17 mouse cellular contexts compared by ENCODE assay signal in genomic region chr2:115774153-115774908, GRCm38 (mm10).
DNase-seq lines count a peak whose midpoint lies in the region; ATAC-seq and TF ChIP-seq lines count a peak whose summit lies in the region.
"Had no signal": no experiment of that assay in that cellular context is flagged by ENCODE, and none has a peak within 500 bp of the region (broad histone marks: within the 10 kb centered on the region; RNA-seq: fewer than 3 reads in every experiment).

No protein-coding gene starts in this region.

- no peak for TF ChIP-seq CTCF in lung, embryonic 14.5 days (IDR thresholded peaks at IDR 0.05; ENCODE audit: low read depth)

- H3K27ac ChIP-seq in heart, embryonic 15.5 days: peak overlapping the region; percentile 44
- H3K27ac ChIP-seq in heart, embryonic 10.5 days: no peak overlapping the region
- H3K27ac ChIP-seq in lung, embryonic 14.5 days (ENCODE audit: low read depth): peak overlapping the region; percentile 80
- H3K27ac ChIP-seq in intestine, embryonic 16.5 days (ENCODE audit: low read length): peak overlapping the region; percentile 38; the same call in 1 of the 2 replicates
- peak overlapping the region; percentile 79 for H3K27ac ChIP-seq in stomach, embryonic 16.5 days (ENCODE audit: low read length)
- H3K27ac ChIP-seq: embryonic facial prominence, embryonic 12.5 days; forebrain, embryonic 12.5 days; hindbrain, embryonic 13.5 days; limb, embryonic 13.5 days; midbrain, embryonic 15.5 days; neural tube, embryonic 13.5 days had no signal

- ATAC-seq in heart, embryonic 15.5 days (replicated peaks; ENCODE audit: insufficient number of reproducible peaks, insufficient read depth, low FRiP score, low read depth): no peak
- peak; percentile 63; the same call in 1 of the 2 replicates for ATAC-seq in lung, embryonic 14.5 days (ENCODE audit: insufficient read depth)
- no peak for ATAC-seq in intestine, embryonic 16.5 days
- ATAC-seq in stomach, embryonic 16.5 days (ENCODE audit: insufficient read depth, low FRiP score): no peak
- ATAC-seq: midbrain, embryonic 15.5 days; Patski had no signal

- H3K36me3 ChIP-seq in heart, embryonic 15.5 days: no peaks in the 10 kb centered on the region
- no peaks in the 10 kb centered on the region for H3K36me3 ChIP-seq in heart, embryonic 10.5 days
- no peaks in the 10 kb centered on the region for H3K36me3 ChIP-seq in lung, embryonic 14.5 days (ENCODE audit: insufficient read depth)
- H3K36me3 ChIP-seq in intestine, embryonic 16.5 days (ENCODE audit: control insufficient read depth, insufficient read depth, low read length): no peaks in the 10 kb centered on the region
- no peaks in the 10 kb centered on the region for H3K36me3 ChIP-seq in stomach, embryonic 16.5 days (ENCODE audit: control insufficient read depth, insufficient read depth, low read length)
- H3K36me3 ChIP-seq: embryonic facial prominence, embryonic 12.5 days; forebrain, embryonic 12.5 days; hindbrain, embryonic 13.5 days; limb, embryonic 13.5 days; midbrain, embryonic 15.5 days; neural tube, embryonic 13.5 days had no signal

- H3K9ac ChIP-seq in heart, embryonic 15.5 days: no peak overlapping the region
- H3K9ac ChIP-seq in lung, embryonic 14.5 days: no peak overlapping the region
- H3K9ac ChIP-seq in intestine, embryonic 16.5 days (ENCODE audit: low read depth, low read length): no peak overlapping the region
- H3K9ac ChIP-seq in stomach, embryonic 16.5 days (ENCODE audit: low read length): no peak overlapping the region
- H3K9ac ChIP-seq: embryonic facial prominence, embryonic 12.5 days; forebrain, embryonic 12.5 days; hindbrain, embryonic 13.5 days; limb, embryonic 13.5 days; midbrain, embryonic 15.5 days; neural tube, embryonic 13.5 days had no signal

- 66% methylated on average over 5 of the region's 5 CpGs for WGBS in heart, embryonic 15.5 days
- WGBS in heart, embryonic 10.5 days: 79% methylated on average over 5 of the region's 5 CpGs
- WGBS in lung, embryonic 14.5 days: 40% methylated on average over 5 of the region's 5 CpGs
- WGBS in intestine, embryonic 16.5 days: 65% methylated on average over 5 of the region's 5 CpGs
- WGBS in stomach, embryonic 16.5 days: 62% methylated on average over 5 of the region's 5 CpGs

- no peaks in the 10 kb centered on the region for H3K27me3 ChIP-seq in heart, embryonic 15.5 days
- H3K27me3 ChIP-seq in heart, embryonic 10.5 days (ENCODE audit: insufficient read depth, poor library complexity, severe bottlenecking): no peaks in the 10 kb centered on the region
- no peaks in the 10 kb centered on the region for H3K27me3 ChIP-seq in lung, embryonic 14.5 days (ENCODE audit: insufficient read depth, low read length)
- H3K27me3 ChIP-seq in intestine, embryonic 16.5 days (replicated peaks; ENCODE audit: control insufficient read depth, insufficient read depth, low read length): no peaks in the 10 kb centered on the region
- no peaks in the 10 kb centered on the region for H3K27me3 ChIP-seq in stomach, embryonic 16.5 days (ENCODE audit: control insufficient read depth, insufficient read depth, low read length)
- H3K27me3 ChIP-seq: embryonic facial prominence, embryonic 12.5 days; forebrain, embryonic 12.5 days; hindbrain, embryonic 13.5 days; limb, embryonic 13.5 days; midbrain, embryonic 15.5 days; neural tube, embryonic 13.5 days; Patski had no signal

- H3K4me2 ChIP-seq in heart, embryonic 15.5 days: no peak overlapping the region
- H3K4me2 ChIP-seq in lung, embryonic 14.5 days: no peak overlapping the region
- no peak overlapping the region for H3K4me2 ChIP-seq in intestine, embryonic 16.5 days (ENCODE audit: low read depth, low read length)
- H3K4me2 ChIP-seq in stomach, embryonic 16.5 days (ENCODE audit: low read depth, low read length): no peak overlapping the region
- H3K4me2 ChIP-seq: embryonic facial prominence, embryonic 12.5 days; forebrain, embryonic 12.5 days; hindbrain, embryonic 13.5 days; limb, embryonic 13.5 days; midbrain, embryonic 15.5 days; neural tube, embryonic 13.5 days had no signal

- no peak overlapping the region for H3K4me3 ChIP-seq in heart, embryonic 15.5 days
- no peak overlapping the region for H3K4me3 ChIP-seq in heart, embryonic 10.5 days
- H3K4me3 ChIP-seq in lung, embryonic 14.5 days (ENCODE audit: low read depth, low read length): no peak overlapping the region
- no peak overlapping the region for H3K4me3 ChIP-seq in intestine, embryonic 16.5 days (ENCODE audit: low read length)
- no peak overlapping the region for H3K4me3 ChIP-seq in stomach, embryonic 16.5 days (replicated peaks; ENCODE audit: low read length)
- H3K4me3 ChIP-seq: embryonic facial prominence, embryonic 12.5 days; forebrain, embryonic 12.5 days; hindbrain, embryonic 13.5 days; limb, embryonic 13.5 days; midbrain, embryonic 15.5 days; neural tube, embryonic 13.5 days had no signal

- no peaks in the 10 kb centered on the region for H3K9me3 ChIP-seq in heart, embryonic 15.5 days (replicated peaks)
- H3K9me3 ChIP-seq in heart, embryonic 10.5 days: no peaks in the 10 kb centered on the region
- H3K9me3 ChIP-seq in lung, embryonic 14.5 days (ENCODE audit: low read depth, low read length): no peaks in the 10 kb centered on the region
- no peaks in the 10 kb centered on the region for H3K9me3 ChIP-seq in intestine, embryonic 16.5 days (ENCODE audit: control insufficient read depth, low read length)
- no peaks in the 10 kb centered on the region for H3K9me3 ChIP-seq in stomach, embryonic 16.5 days (replicated peaks; ENCODE audit: control insufficient read depth, low read length)
- H3K9me3 ChIP-seq: embryonic facial prominence, embryonic 12.5 days; forebrain, embryonic 12.5 days; hindbrain, embryonic 13.5 days; limb, embryonic 13.5 days; midbrain, embryonic 15.5 days; neural tube, embryonic 13.5 days had no signal

- H3K4me1 ChIP-seq in heart, embryonic 15.5 days (replicated peaks): peaks cover 20% of the 10 kb centered on the region
- peaks cover 34% of the 10 kb centered on the region for H3K4me1 ChIP-seq in heart, embryonic 10.5 days
- H3K4me1 ChIP-seq in lung, embryonic 14.5 days (ENCODE audit: insufficient read depth): peaks cover 28% of the 10 kb centered on the region
- H3K4me1 ChIP-seq in intestine, embryonic 16.5 days (ENCODE audit: control insufficient read depth, insufficient read depth, low read length): peaks cover 22% of the 10 kb centered on the region
- peaks cover 32% of the 10 kb centered on the region for H3K4me1 ChIP-seq in stomach, embryonic 16.5 days (ENCODE audit: control insufficient read depth, insufficient read depth, low read length)
- H3K4me1 ChIP-seq: forebrain, embryonic 12.5 days; midbrain, embryonic 15.5 days had no signal

- no peak for DNase-seq in heart, embryonic 10.5 days (ENCODE audit: low spot score)
- peak; percentile 80 for DNase-seq in lung, embryonic 14.5 days
- no peak for DNase-seq in lung, adult 18-20 months
- no peak for DNase-seq in adrenal gland, postnatal 25 days
- no peak for DNase-seq in right cerebral cortex, postnatal 10 days (ENCODE audit: low spot score in 2 of 2)
- DNase-seq: heart, adult 18-20 months; lung, postnatal 14 days had no signal
